Mouse (Mus musculus) MEL (cell line): ENCODE measurements at regions not wholly inside any gene's neighbourhood (a gene's known extent, or its start where the extent isn't known, plus 50 kb on each side); places are given as distances from the start of the nearest gene placed in this dataset.

Experiments used
- DNase-seq: peaks from one replicate; pipeline ENCODE4 v3.0.0; 2011; ENCODE audit warnings: low read depth, low spot score
- H3K27ac ChIP-seq: 2 replicates; pipeline ENCODE4 v1.5.1; 2012; ENCODE audit warnings: low read depth, mild to moderate bottlenecking, control low read depth, low read length, moderate library complexity; ENCODE audit not compliant: control insufficient read depth
- H3K27me3 ChIP-seq, 2 experiments: fragments of 150-350 bp in 1 of 2; sonication (generic) in 1 of 2; 2 replicates each; pipeline ENCODE4 v1.6.1; 2012; ENCODE audit warnings: low read length in 2 of 2, mild to moderate bottlenecking in 2 of 2, improper control_type of control experiment in 1 of 2, moderate library complexity in 1 of 2; ENCODE audit not compliant: insufficient read depth in 2 of 2, control insufficient read depth in 1 of 2
- H3K36me3 ChIP-seq, 2 experiments: 2 replicates each; pipeline ENCODE4 v1.6.1; 2012 to 2014; ENCODE audit warnings: low read length in 2 of 2, improper control_type of control experiment in 1 of 2, inconsistent platforms in 1 of 2, mild to moderate bottlenecking in 1 of 2; ENCODE audit not compliant: insufficient read depth in 2 of 2, control insufficient read depth in 1 of 2
- H3K4me1 ChIP-seq, 2 experiments: fragments of 150-350 bp in 1 of 2; sonication (generic) in 1 of 2; 2 replicates each; pipeline ENCODE4 v1.6.1; 2012; ENCODE audit warnings: low read length in 2 of 2, improper control_type of control experiment in 1 of 2, mild to moderate bottlenecking in 1 of 2; ENCODE audit not compliant: insufficient read depth in 2 of 2, control insufficient read depth in 1 of 2
- H3K4me3 ChIP-seq, 2 experiments: fragments of 150-350 bp in 1 of 2; sonication (generic) in 1 of 2; 2 replicates each; pipeline ENCODE4 v1.5.1; 2012; ENCODE audit warnings: low read depth in 2 of 2, low read length in 2 of 2, mild to moderate bottlenecking in 2 of 2, moderate library complexity in 2 of 2, control low read depth in 1 of 2, improper control_type of control experiment in 1 of 2; ENCODE audit not compliant: control insufficient read depth in 1 of 2, insufficient read depth in 1 of 2
- H3K79me2 ChIP-seq: 2 replicates; pipeline ENCODE4 v1.6.1; 2012; ENCODE audit warnings: mild to moderate bottlenecking, low read length, moderate library complexity; ENCODE audit not compliant: control insufficient read depth, poor library complexity, insufficient read depth
- H3K9ac ChIP-seq: 2 replicates; pipeline ENCODE4 v1.6.1; 2012; ENCODE audit warnings: low read depth, mild to moderate bottlenecking, control low read depth, low read length, moderate library complexity; ENCODE audit not compliant: control insufficient read depth, poor library complexity, severe bottlenecking
- H3K9me3 ChIP-seq: fragments of 150-350 bp; sonication (generic); replicated peaks from 2 replicates; pipeline ENCODE4 v1.6.1; 2012; ENCODE audit warnings: mild to moderate bottlenecking, low read length, improper control_type of control experiment, moderate library complexity; ENCODE audit not compliant: insufficient read depth
- BHLHE40 ChIP-seq: IDR thresholded peaks from 2 replicates; pipeline ENCODE4 v1.6.1; 2012; ENCODE audit warnings: low read depth, mild to moderate bottlenecking, inconsistent platforms, low read length, improper control_type of control experiment, borderline replicate concordance
- CHD2 ChIP-seq: IDR thresholded peaks from 2 replicates; pipeline ENCODE4 v1.6.1; 2011; ENCODE audit warnings: low read length, improper control_type of control experiment
- ELF1 ChIP-seq: IDR thresholded peaks from 2 replicates; pipeline ENCODE4 v1.6.1; 2014; ENCODE audit warnings: low read depth, mild to moderate bottlenecking, inconsistent platforms, low read length, improper control_type of control experiment, moderate library complexity
- GABPA ChIP-seq: IDR thresholded peaks from 2 replicates; pipeline ENCODE4 v1.6.1; 2012; ENCODE audit warnings: low read depth, mild to moderate bottlenecking, inconsistent platforms, low read length, improper control_type of control experiment, moderate library complexity
- HCFC1 ChIP-seq: IDR thresholded peaks from 2 replicates; pipeline ENCODE4 v1.6.1; 2012; ENCODE audit warnings: low read depth, mild to moderate bottlenecking, inconsistent platforms, low read length, improper control_type of control experiment, moderate library complexity
- JUND ChIP-seq: IDR thresholded peaks from 2 replicates; pipeline ENCODE4 v1.6.1; 2011; ENCODE audit warnings: low read depth, mild to moderate bottlenecking, improper control_type of control experiment, low read length
- KAT2A ChIP-seq: conservative IDR thresholded peaks from 2 replicates; pipeline ENCODE4 v1.6.1; 2012; ENCODE audit warnings: low read depth, low read length, improper control_type of control experiment, inconsistent platforms
- MAX ChIP-seq: IDR thresholded peaks from 2 replicates; pipeline ENCODE4 v1.6.1; 2011; ENCODE audit warnings: low read length, improper control_type of control experiment
- MEF2A ChIP-seq: IDR thresholded peaks from 2 replicates; pipeline ENCODE4 v1.6.1; 2014; ENCODE audit warnings: low read depth, mild to moderate bottlenecking, inconsistent platforms, low read length, improper control_type of control experiment; ENCODE audit not compliant: poor library complexity, insufficient replicate concordance, severe bottlenecking; ENCODE audit errors: extremely low read depth
- MYB ChIP-seq: IDR thresholded peaks from 2 replicates; pipeline ENCODE4 v1.6.1; 2011; ENCODE audit warnings: mild to moderate bottlenecking, low read depth, low read length, improper control_type of control experiment
- MYC ChIP-seq: IDR thresholded peaks from 2 replicates; pipeline ENCODE4 v1.6.1; 2011; ENCODE audit warnings: low read depth, mild to moderate bottlenecking, low read length, improper control_type of control experiment, moderate library complexity
- NELFE ChIP-seq: IDR thresholded peaks from 2 replicates; pipeline ENCODE4 v1.6.1; 2011; ENCODE audit warnings: low read depth, low read length, improper control_type of control experiment
- NRF1 ChIP-seq: IDR thresholded peaks from 2 replicates; pipeline ENCODE4 v1.6.1; 2014; ENCODE audit warnings: low read depth, mild to moderate bottlenecking, inconsistent platforms, low read length, improper control_type of control experiment, moderate library complexity; ENCODE audit not compliant: poor library complexity, insufficient read depth, severe bottlenecking
- SIN3A ChIP-seq: IDR thresholded peaks from 2 replicates; pipeline ENCODE4 v1.6.1; 2012; ENCODE audit warnings: low read length, improper control_type of control experiment, inconsistent platforms
- SMC3 ChIP-seq: IDR thresholded peaks from 2 replicates; pipeline ENCODE4 v1.6.1; 2011; ENCODE audit warnings: low read depth, low read length, improper control_type of control experiment
- TAL1 ChIP-seq: IDR thresholded peaks from 2 replicates; pipeline ENCODE4 v1.6.1; 2012; ENCODE audit warnings: mild to moderate bottlenecking, inconsistent platforms, low read length, moderate library complexity, mixed read lengths
- TBP ChIP-seq: IDR thresholded peaks from 2 replicates; pipeline ENCODE4 v1.8.0; 2011; ENCODE audit warnings: low read depth, low read length, improper control_type of control experiment
- USF1 ChIP-seq: IDR thresholded peaks from 2 replicates; pipeline ENCODE4 v1.6.1; 2014; ENCODE audit warnings: low read depth, mild to moderate bottlenecking, inconsistent platforms, low read length, improper control_type of control experiment, moderate library complexity
- ZKSCAN1 ChIP-seq: IDR thresholded peaks from 2 replicates; pipeline ENCODE4 v1.6.1; 2012; ENCODE audit warnings: low read depth, mild to moderate bottlenecking, inconsistent platforms, low read length, improper control_type of control experiment, moderate library complexity
- ZMIZ1 ChIP-seq: IDR thresholded peaks from 2 replicates; pipeline ENCODE4 v1.6.1; 2012; ENCODE audit warnings: low read depth, mild to moderate bottlenecking, inconsistent platforms, low read length, improper control_type of control experiment, moderate library complexity
- ZNF384 ChIP-seq: IDR thresholded peaks from 2 replicates; pipeline ENCODE4 v1.6.1; 2012; ENCODE audit warnings: low read depth, mild to moderate bottlenecking, inconsistent platforms, low read length, improper control_type of control experiment

DNA sequence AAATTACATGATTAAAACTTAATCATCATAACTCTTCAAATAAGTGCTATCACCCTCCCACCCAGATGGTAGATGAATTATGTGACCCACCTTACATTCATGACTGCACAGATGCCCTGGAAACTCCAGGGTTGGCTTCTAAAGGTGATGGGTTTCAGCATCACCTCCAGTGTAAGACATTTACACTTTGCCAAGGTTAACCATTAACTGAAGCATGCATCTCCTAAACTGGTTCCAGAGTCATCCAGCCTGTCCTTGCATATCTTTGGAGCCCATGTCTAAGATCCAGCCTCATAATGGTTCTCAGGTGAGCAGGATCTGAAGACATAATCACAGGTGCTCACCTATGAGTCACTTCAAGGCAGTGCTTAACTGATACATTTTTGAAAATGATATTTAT is 344.4 kb upstream of the Olfr161 start:
- Histone ChIP-seq H3K79me2 (no peaks in the 10 kb centered on the region), H3K4me3 (no peak overlapping the region), H3K36me3 (no peaks in the 10 kb centered on the region), H3K27me3 (no peaks in the 10 kb centered on the region), H3K4me1 (no peaks in the 10 kb centered on the region), H3K9me3 (no peaks in the 10 kb centered on the region), H3K9ac (no peak overlapping the region), H3K27ac (no peak overlapping the region)
- TF ChIP-seq GABPA (no peak), TAL1 (no peak), JUND (no peak), NELFE (no peak)
- DNase-seq = no peak

GRCm38 (mm10) chr16:3247006-3247754 is 343.7 kb upstream of the Olfr161 start:
- Histone ChIP-seq H3K36me3 (no peaks in the 10 kb centered on the region), H3K4me3 (no peak overlapping the region), H3K27ac (no peak overlapping the region), H3K9ac (no peak overlapping the region), H3K79me2 (no peaks in the 10 kb centered on the region), H3K4me1 (no peaks in the 10 kb centered on the region), H3K27me3 (no peaks in the 10 kb centered on the region), H3K9me3 (no peaks in the 10 kb centered on the region)
- TF ChIP-seq NRF1 (no peak), KAT2A (no peak), SMC3 (no peak), CHD2 (no peak), HCFC1 (no peak), MAX (no peak), ZMIZ1 (no peak), ZNF384 (no peak), ELF1 (no peak), MYC (no peak), ZKSCAN1 (no peak), TBP (no peak), BHLHE40 (no peak), USF1 (no peak), JUND (no peak), MEF2A (no peak), MYB (no peak), SIN3A (no peak), TAL1 (no peak)
- no peak for DNase-seq
